Mouse (Mus musculus) liver, embryonic 14.5 days (tissue): ENCODE data around the gene Cyp4a12a.
"Not testable (repeated sequence)": the region's sequence is repeated elsewhere in the genome, so short reads cannot be mapped to it uniquely, and the experiment has no call there.

ENCODE experiments used
- CTCF ChIP-seq: IDR thresholded peaks from 2 replicates; pipeline ENCODE4 v1.5.1; 2016; ENCODE audit warnings: antibody characterized with exemption, low read depth, control low read depth
- EP300 ChIP-seq: IDR thresholded peaks from 2 replicates; pipeline ENCODE4 v1.6.1; 2016; ENCODE audit warnings: antibody characterized with exemption, low read depth

- TF ChIP-seq CTCF, result 0 out of 2 replicates have a peak, but pooled peaks have one; percentile 15
- not testable (repeated sequence) for TF ChIP-seq EP300
Measured at GRCm38 (mm10) chr4:115368067-115368466, 69.2 kb downstream of the Cyp4a12a start.
